Mouse (Mus musculus) heart, adult 2 months (tissue): Measurements from ENCODE around the gene 1600012H06Rik.
"Not testable (repeated sequence)": the region's sequence is repeated elsewhere in the genome, so short reads cannot be mapped to it uniquely, and the experiment has no call there.

Source experiments
- CTCF ChIP-seq: fragments of 200-600 bp; IDR thresholded peaks from 2 replicates; pipeline ENCODE4 v1.8.1; 2022; ENCODE audit warnings: antibody characterized with exemption, mild to moderate bottlenecking, moderate library complexity
- EP300 ChIP-seq: fragments of 200-500 bp; IDR thresholded peaks from 2 replicates; pipeline ENCODE4 v1.6.1; 2011; ENCODE audit warnings: low read depth, low read length, control low read depth; ENCODE audit not compliant: insufficient read depth
- POLR2A ChIP-seq: fragments of 200-500 bp; IDR thresholded peaks from 2 replicates; pipeline ENCODE4 v1.6.1; 2011; ENCODE audit warnings: mild to moderate bottlenecking, low read depth, low read length, control low read depth; ENCODE audit not compliant: insufficient read depth

DNA sequence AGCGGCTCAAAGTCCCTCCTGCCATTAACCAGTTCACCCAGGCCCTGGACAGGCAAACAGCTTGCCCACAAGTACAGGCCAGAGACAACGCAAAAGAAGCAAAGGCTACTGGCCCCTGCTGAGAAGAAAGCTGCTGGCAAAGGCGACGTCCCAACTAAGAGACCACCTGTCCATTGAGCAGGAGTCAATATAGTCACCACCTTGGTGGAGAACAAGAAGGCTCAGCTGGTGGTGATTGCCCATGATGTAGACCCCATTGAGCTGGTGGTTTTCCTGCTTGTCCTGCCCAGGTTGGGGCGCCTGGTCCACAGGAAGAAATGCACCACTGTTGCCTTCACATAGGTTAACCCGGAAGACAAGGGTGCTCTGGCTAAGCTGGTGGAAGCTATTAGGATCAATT lies 803 bp upstream of the 1600012H06Rik start:
- TF ChIP-seq CTCF, POLR2A, EP300: not testable (repeated sequence)
